Mouse (Mus musculus) lung, postnatal 14 days (tissue): ENCODE data around the gene Aen.

Experiments used
- DNase-seq: peaks from one replicate; pipeline ENCODE4 v3.0.0; 2021

Gene Aen

GRCm38 (mm10) chr7:78942544-78942943 is 46.9 kb downstream of the Aen start:
- DNase-seq = no peak

- no peak for DNase-seq
Measured at GRCm38 (mm10) chr7:78953886-78954572, 58.4 kb downstream of the Aen start.

- no peak for DNase-seq
Measured at GRCm38 (mm10) chr7:78954619-78955018, 59.0 kb downstream of the Aen start.

GRCm38 (mm10) chr7:78955086-78955485 is 59.4 kb downstream of the Aen start:
- DNase-seq = peak; percentile 14

- no peak for DNase-seq
Measured at GRCm38 (mm10) chr7:78958499-78959073, 62.9 kb downstream of the Aen start.
